Mouse (Mus musculus) frontal cortex, adult 2 months (tissue): ENCODE data around the gene H2-M10.3. TPM values are rescaled to one million over a fixed set of nuclear protein-coding genes. Genes with fewer than 3 reads are reported as not detected.
A peak's percentile ranks its signal among the peaks of the same experiment; 100 is the strongest.
"Not testable (repeated sequence)": the region's sequence is repeated elsewhere in the genome, so short reads cannot be mapped to it uniquely, and the experiment has no call there.

ENCODE experiments used
- DNase-seq, 2 experiments: peaks; one replicate each; pipeline ENCODE4 v3.0.0; 2022; ENCODE audit warnings: low spot score in 1 of 2; ENCODE audit errors: extremely low spot score in 1 of 2
- polyA plus RNA-seq: library from polyadenylated mRNA; depleted of rRNA; stranded (reverse); fragments of >200 nt; gene quantifications from 2 replicates; pipeline ENCODE4 v1.2.3, GENCODE M21; 2012; rRNA removed

The H2-M10.3 gene
- not detected in 2 replicates for polyA plus RNA-seq

DNA sequence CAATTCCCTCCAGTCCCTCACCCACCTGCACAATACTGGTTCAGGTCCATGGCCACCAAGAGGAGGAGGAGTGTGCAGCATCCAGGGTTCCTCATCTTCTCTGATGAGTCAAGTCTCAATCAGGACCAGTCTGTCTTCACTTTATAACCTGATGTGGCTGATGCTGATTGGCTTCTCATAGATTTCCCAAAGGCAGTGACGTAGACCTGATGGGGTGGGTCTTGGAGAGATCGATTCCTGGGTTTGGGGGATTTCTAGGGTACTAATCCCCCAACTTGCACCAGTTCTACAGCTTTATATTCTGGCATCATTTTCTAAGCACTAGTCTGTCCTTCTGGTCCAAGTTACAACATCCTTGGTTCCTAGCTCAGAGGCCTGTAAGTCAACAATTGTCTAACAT lies at the start of gene H2-M10.3:
TSS of gene H2-M10.3 (minus strand) at position 101 of the 400 bp plus-strand sequence.
- not testable (repeated sequence) for DNase-seq

DNA sequence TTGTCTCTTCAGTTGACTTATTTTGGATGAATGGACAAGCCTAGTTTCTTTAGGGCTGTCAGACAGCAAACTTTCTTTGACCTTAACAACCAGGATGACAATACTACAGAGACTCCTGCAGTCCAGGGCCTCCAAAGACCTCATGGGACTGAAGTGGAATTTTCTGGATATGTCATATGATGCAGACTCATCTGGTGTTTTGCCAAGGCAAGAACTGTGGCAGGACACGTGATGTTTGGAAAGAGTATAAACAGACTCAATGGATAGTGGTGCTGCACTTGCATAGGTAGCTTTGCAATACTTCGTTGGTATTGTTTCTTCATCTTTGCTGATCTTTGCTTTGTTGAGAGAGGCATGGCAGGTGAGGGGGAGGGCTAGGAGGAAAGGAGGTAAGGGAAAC lies 49.2 kb upstream of the H2-M10.3 start:
- DNase-seq = no peak

DNA sequence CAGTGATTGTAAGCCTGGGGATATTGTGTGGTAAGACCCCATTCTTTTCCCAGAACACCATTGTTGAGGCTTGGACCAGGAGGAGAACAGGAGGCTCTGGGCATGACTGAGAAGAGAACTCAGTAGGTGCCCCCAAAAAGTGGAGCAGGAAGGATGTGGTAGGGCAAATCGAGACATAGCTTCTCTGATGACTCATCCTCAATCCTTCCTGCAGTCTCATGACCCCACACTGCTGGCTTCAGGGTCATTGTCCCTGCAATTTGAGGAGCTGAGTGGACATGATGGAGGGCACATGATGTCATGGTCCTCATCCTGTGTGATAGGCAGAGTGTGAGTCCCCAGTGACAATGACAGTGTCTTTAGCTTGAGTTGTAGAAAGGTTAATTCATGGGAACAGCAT lies 47.2 kb upstream of the H2-M10.3 start:
- no peak for DNase-seq

DNA sequence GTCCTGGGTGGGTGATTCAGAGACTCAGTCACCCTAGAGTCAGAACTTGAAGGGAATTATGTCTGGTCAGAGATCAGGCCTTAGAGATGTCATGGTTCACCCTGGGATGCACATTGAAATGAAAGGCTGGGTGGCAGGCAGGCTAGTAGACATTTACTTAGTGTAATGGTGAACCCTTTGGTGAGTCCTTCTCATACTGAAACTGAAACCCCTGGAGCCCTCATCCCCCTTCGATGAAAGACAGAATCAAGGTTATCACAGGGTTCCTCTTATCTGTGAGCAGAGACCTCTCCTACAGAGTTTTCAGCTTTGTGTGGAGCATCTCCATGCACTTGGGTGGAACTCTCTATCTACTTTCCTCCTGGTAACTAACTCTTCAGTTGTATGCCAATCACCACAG lies 46.1 kb upstream of the H2-M10.3 start:
- DNase-seq = no peak

DNA sequence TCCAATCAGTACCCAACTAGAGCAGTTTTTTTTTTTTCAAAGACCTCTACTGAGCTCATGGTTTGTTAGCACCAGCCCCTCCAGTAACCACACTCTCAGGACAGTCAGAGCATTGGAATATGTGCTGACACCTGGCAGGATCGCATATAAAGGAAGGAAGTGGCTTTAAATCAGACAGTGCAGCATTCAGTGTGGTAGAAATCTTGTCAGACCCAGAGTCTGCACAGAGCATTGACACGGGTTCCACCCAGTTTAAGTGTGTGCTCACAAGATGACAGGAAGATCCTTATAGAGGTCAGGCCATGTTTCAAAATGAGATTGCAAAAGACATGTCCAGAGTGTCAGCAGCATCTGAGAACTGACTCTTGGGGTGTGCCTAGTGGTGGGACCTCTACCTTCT lies 21.7 kb upstream of the H2-M10.3 start:
- no peak for DNase-seq

DNA sequence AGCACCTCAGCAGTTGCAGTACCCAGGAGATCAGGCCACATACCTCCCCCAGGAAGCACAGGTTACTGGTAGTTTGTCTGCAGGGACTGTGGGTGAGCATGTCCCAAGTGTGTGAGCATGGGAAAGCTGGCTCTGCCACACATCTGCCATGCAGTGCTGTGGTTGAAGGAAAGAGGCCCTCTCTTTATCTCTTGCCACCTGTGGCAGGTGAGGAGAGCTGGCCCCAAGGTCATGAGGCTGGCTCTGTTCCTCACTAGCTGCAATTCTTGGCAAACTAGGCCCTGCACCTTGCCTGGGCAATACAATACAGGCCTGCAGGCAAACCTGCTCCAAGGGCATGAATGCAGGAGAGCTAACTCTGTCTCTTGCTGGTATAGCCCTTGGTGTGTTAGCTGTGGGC lies 5.8 kb downstream of the H2-M10.3 start:
- DNase-seq = not testable (repeated sequence)

DNA sequence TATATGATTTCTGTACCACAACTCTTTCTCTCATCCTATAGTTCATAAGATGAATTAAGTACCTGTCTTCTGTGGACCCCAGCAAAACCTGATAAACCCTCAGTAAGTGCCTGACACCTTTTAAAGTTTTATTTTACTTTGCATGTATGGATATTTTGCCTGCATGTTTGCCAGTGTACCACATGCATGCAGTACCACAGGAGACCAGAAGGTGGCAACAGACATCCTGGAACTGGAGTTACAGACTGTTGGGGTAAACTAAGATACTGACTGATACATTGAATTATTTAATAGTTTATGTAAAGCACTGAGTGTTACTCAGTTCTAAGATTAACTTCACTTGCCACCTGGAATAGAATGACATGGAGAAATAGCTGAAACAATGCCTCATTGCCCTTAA lies 10.7 kb downstream of the H2-M10.3 start:
- DNase-seq = peak; percentile 12 to 69

DNA sequence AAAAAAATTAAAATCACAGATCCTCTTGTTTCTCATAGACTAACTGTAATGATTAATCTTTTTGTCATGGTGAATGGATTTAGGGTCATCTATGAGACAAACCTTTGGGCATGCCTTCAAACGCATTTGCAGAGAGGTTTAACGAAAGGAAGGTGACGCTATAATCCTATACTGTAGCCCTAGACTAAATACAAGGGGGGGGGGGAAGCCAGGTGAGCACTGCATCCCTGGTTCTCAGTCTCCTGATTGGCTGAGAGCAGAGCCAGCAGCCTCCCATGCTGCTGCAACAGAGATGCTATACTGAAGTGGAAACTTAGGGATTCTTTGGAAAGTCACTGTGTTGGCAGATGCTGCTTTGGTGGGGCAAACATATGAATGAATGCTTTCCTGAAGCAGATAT lies 12.5 kb downstream of the H2-M10.3 start:
- no peak for DNase-seq

DNA sequence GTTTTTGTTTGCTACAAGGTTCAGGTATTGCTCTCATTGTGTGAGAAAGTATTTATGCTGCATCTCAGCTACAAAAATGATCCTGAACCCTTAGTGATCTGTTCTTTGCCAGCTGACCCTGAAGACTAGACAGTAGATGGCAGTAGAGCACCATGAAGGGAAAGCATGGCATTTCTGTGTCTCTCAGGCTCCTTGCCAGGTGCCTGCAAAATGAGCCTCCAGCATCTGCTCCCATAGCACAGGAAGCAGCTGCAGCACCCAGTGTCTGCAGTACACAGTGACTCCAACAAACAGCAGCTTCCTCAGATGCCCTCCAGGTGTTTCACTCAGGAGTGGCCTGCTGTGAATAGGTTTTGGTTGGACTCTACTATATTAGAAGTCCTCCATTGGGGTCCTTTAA lies 12.9 kb downstream of the H2-M10.3 start:
- DNase-seq = peak; percentile 57 to 89

DNA sequence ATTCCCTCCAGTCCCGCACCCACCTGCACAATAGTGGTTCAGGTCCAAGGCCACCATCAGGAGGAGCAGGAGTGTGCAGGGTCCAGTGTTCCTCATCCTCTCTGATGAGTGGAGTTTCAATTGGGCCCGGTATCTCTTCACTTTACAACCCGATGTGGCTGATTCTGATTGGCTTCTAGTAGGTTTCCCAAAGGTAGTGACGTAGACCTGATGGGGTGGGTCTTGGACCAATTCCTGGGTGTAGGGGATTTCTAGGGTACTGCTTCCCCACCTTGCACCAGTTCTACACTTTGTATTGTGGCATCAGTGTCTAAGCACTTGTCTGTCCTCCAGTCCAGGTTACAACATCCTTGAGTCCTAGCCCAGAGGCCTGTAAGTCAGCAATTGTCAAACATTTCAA lies 42.2 kb downstream of the H2-M10.3 start, which contains the start of gene H2-M10.1:
TSS of gene H2-M10.1 (minus strand) at position 101 of the 400 bp plus-strand sequence.
- DNase-seq = no peak

DNA sequence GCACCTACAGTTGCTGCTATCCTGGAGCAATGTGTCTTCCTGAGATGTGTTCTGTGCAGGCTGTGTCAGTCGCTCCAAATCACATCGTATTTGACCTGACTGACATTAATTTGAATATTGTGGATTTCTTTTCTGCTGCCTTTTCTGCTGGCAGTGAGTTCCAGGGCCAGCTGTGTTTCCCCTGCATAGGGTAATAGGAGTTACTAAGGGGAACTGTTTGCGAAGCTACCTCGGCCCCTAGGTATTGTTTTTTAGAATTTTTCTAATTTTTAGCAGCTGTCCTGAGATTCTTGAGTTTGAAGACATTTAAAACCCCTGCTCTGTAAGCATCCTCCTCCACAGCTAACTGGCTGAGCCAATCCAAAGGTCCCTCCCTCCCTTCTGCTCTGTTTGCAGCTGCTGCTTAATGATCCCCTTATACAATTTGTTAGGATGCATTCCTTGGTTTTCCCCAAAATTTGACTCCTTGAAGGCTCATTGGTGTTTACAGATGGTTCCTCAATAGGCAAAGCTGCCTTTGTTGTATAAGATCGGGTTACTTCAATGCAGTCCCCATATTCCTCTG lies 52.4 kb downstream of the H2-M10.3 start:
- no peak for DNase-seq

DNA sequence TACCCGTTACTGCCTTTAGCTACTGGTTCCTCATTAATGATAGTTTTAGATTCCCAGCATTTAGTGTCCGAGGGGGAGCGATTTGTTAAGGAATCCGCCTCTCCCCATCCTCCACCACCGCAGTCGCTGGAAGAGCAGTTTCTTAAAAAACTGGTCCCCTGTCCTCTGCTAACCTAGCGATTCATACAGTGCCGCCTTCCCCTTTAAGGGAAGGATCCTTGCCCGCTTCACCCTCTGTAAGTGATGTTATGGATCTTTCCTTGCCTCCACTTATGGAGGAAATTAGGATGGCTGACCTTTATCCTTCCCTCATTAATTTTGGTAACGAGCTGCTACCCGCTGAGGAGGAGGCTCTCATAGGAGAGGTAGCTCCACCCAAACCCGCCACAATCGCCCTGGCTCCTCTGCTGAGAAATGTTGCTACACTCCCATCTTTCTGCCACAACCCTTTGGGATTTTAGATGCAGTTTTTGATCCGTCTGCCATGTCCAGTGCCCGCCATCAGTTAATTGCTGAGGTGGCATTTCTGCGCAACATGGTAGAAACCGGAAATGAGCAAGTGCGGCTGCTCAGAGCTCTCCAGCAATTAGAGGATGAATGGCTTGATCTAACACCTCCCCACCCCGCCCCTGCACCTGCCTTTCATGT lies 53.1 kb downstream of the H2-M10.3 start:
- peak; percentile 60 to 84 for DNase-seq

Other genes with a start within 250 kb of the H2-M10.3 start
- 0.06 TPM in 1 of 2 replicates, not detected in the other for gene Gm19684, start 246.7 kb downstream of the H2-M10.3 start, polyA plus RNA-seq
- not detected in 2 replicates for gene Gm7030, start 239.0 kb downstream of the H2-M10.3 start, polyA plus RNA-seq
- gene Gm8909, start 199.9 kb downstream of the H2-M10.3 start, polyA plus RNA-seq = not detected in 2 replicates
- not detected in 2 replicates for gene H2-T3, start 178.1 kb downstream of the H2-M10.3 start, polyA plus RNA-seq
- 60.3 and 67.4 TPM in 2 replicates for gene Rpp21, start 110.3 kb downstream of the H2-M10.3 start, polyA plus RNA-seq
- 34.0 and 39.7 TPM in 2 replicates for gene Trim39, start 96.2 kb downstream of the H2-M10.3 start, polyA plus RNA-seq
- gene H2-M10.2, start 81.9 kb downstream of the H2-M10.3 start, polyA plus RNA-seq = not detected in 2 replicates
- not detected in 2 replicates for gene H2-M10.1, start 42.3 kb downstream of the H2-M10.3 start, polyA plus RNA-seq
- not detected in 2 replicates for gene H2-M10.4, start 93.9 kb upstream of the H2-M10.3 start, polyA plus RNA-seq
- gene H2-M11, start 178.7 kb upstream of the H2-M10.3 start, polyA plus RNA-seq = not detected in 2 replicates